ENCODE assay signal across 8 mouse cellular contexts in the genomic region with DNA sequence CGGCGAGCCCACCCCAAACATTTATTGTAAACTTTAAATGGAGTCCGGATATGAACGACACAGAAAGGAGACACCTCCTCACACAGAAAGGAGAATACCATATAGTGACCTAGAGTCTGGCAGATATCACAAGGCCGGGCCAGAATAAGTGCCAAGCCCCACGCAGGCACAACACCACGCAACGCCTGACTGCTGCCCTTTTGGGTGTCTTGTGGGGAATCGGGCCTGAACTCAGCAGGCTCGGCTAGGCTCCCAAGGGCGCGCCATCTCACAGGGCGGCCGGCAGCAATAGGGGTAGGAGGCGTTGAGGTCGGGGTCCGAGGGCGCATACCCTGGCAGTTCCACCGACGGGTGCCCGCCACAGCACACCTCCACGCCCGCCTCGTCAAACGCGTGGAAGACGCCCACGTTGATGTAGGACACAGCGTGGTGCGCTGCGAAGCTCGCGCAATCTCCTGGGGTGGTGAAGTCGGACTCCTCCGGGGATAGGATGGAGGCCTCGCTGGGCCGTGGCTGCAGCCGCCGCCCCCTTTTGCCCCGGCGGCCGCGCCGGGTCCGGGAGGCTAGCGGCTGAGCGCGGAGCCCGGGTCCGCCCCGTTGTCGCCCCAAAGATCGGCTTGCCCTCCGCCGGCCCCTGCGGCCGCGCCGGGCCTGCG. TPM values are rescaled to one million over a fixed set of nuclear protein-coding genes. Genes with fewer than 3 reads are reported as not detected.
DNase-seq lines count a peak whose midpoint lies in the region; ATAC-seq and TF ChIP-seq lines count a peak whose summit lies in the region.

No protein-coding gene starts in this region.

- ATAC-seq in embryonic facial prominence, embryonic 14.5 days (ENCODE audit: low read depth), result no peak
- no peak for ATAC-seq in liver, embryonic 14.5 days (ENCODE audit: insufficient read depth)
- no peak for ATAC-seq in erythroblast, adult 5-6 weeks (replicated peaks; ENCODE audit: low FRiP score, poor library complexity, severe bottlenecking)
- no peak for ATAC-seq in megakaryocyte progenitor cell, adult 5-6 weeks (replicated peaks; ENCODE audit: poor library complexity)

- H3K27me3 ChIP-seq in embryonic facial prominence, embryonic 14.5 days (replicated peaks; ENCODE audit: control insufficient read depth, insufficient read depth, low read length), result peaks cover 80% of the 10 kb centered on the region
- H3K27me3 ChIP-seq in liver, embryonic 14.5 days (ENCODE audit: control insufficient read depth, insufficient read depth, low read length), result peaks cover 76% of the 10 kb centered on the region

- 3% methylated on average over 60 of the region's 60 CpGs for WGBS in lung, adult 2 months
- 4% methylated on average over 31 of the region's 60 CpGs for whole genome bisulfite sequencing in embryonic facial prominence, embryonic 14.5 days
- 5% methylated on average over 57 of the region's 60 CpGs for WGBS in liver, embryonic 14.5 days (ENCODE audit: insufficient replicate concordance)

- H3K27ac ChIP-seq in embryonic facial prominence, embryonic 14.5 days (replicated peaks; ENCODE audit: low read depth, low read length), result no peak overlapping the region
- no peak overlapping the region for H3K27ac ChIP-seq in liver, embryonic 14.5 days

- TF ChIP-seq CTCF in lung, adult 2 months (IDR thresholded peaks at IDR 0.05; ENCODE audit: insufficient read depth, low read length), result no peak
- TF ChIP-seq CTCF in liver, embryonic 14.5 days (IDR thresholded peaks at IDR 0.05; ENCODE audit: low read depth), result no peak

- TF ChIP-seq POLR2A in lung, adult 2 months (IDR thresholded peaks at IDR 0.05; ENCODE audit: borderline replicate concordance, extremely low read depth, low read depth, low read length), result no peak

- H3K4me1 ChIP-seq in lung, adult 2 months (ENCODE audit: control insufficient read depth, insufficient read depth, low read length), result peaks cover 5% of the 10 kb centered on the region; the same call in 1 of the 2 replicates
- peaks cover 5% of the 10 kb centered on the region for H3K4me1 ChIP-seq in embryonic facial prominence, embryonic 14.5 days (ENCODE audit: control insufficient read depth, insufficient read depth, low read length)
- no peaks in the 10 kb centered on the region for H3K4me1 ChIP-seq in liver, embryonic 14.5 days (replicated peaks; ENCODE audit: control insufficient read depth in 2 of 2, insufficient read depth in 2 of 2, low read length in 1 of 2)

- no peak for DNase-seq in lung, adult 2 months
- DNase-seq in lung, adult 18-20 months, result no peak
- DNase-seq in embryonic facial prominence, embryonic 14.5 days (ENCODE audit: low spot score), result no peak
- DNase-seq in heart, postnatal 14 days, result peak; percentile 4 to 5
- no peak for DNase-seq in liver, embryonic 14.5 days (ENCODE audit: low read depth in 3 of 3, low spot score in 3 of 3)
- DNase-seq in adrenal gland, adult 8-10 months, result no peak

- intact Hi-C loops in heart, postnatal 14 days (cut with DNase I), result no loop called here

- peak overlapping the region; percentile 1 for H3K4me3 ChIP-seq in lung, adult 2 months (replicated peaks; ENCODE audit: extremely low read depth, low read depth, low read length)
- peak overlapping the region; percentile 55 for H3K4me3 ChIP-seq in embryonic facial prominence, embryonic 14.5 days (ENCODE audit: low read depth, low read length)
- peak overlapping the region; percentile 3 to 50; a peak in 3 of 4 replicates for H3K4me3 ChIP-seq in liver, embryonic 14.5 days (ENCODE audit: insufficient read depth in 1 of 2, low read depth in 2 of 2, low read length in 2 of 2)

- peak overlapping the region; percentile 97 for H3K4me2 ChIP-seq in embryonic facial prominence, embryonic 14.5 days (ENCODE audit: low read depth, low read length)
- peak overlapping the region; percentile 58 for H3K4me2 ChIP-seq in liver, embryonic 14.5 days (ENCODE audit: low read depth)

- TF ChIP-seq EP300 in liver, embryonic 14.5 days (IDR thresholded peaks at IDR 0.05; ENCODE audit: low read depth), result no peak

- H3K9me3 ChIP-seq in embryonic facial prominence, embryonic 14.5 days (ENCODE audit: control insufficient read depth, low read length), result no peaks in the 10 kb centered on the region
- H3K9me3 ChIP-seq in liver, embryonic 14.5 days (ENCODE audit: control insufficient read depth, low read length), result no peaks in the 10 kb centered on the region

- H3K36me3 ChIP-seq in embryonic facial prominence, embryonic 14.5 days (ENCODE audit: control insufficient read depth, insufficient read depth, low read length), result no peaks in the 10 kb centered on the region
- H3K36me3 ChIP-seq in liver, embryonic 14.5 days (replicated peaks; ENCODE audit: control insufficient read depth, insufficient read depth, low read depth), result no peaks in the 10 kb centered on the region

- H3K9ac ChIP-seq in embryonic facial prominence, embryonic 14.5 days (ENCODE audit: low read depth, low read length), result peak overlapping the region; percentile 56; the same call in 1 of the 2 replicates
- H3K9ac ChIP-seq in liver, embryonic 14.5 days (replicated peaks), result no peak overlapping the region

RNA-seq across cellular contexts. Expression of gene Gm42517, which starts 1.3 kb away (rescaled TPM):
- 1.7 and 2.3 TPM in 2 replicates for polyA plus RNA-seq in lung, adult 2 months (2012; rRNA removed)
- 0.21 and 0.77 TPM in 2 replicates for polyA plus RNA-seq in embryonic facial prominence, embryonic 14.5 days (2014; fragmentation: Nextera tagmentation; extraction: Ambion mirVana)
- total RNA-seq in heart, postnatal 14 days (2021), result under 1 TPM; 0.24 to 0.41 TPM
- 0.19 and 0.20 TPM in 2 replicates for polyA plus RNA-seq in liver, embryonic 14.5 days (2012; rRNA removed)
- 0.10 TPM in 1 of 2 replicates, not detected in the other for polyA plus RNA-seq in liver, embryonic 14.5 days (2014; fragmentation: Nextera tagmentation; extraction: Ambion mirVana)
- total RNA-seq in erythroblast, adult 5-6 weeks (2015; ENCODE audit: low replicate concordance), result not detected in 2 replicates
- 0.28 and 0.60 TPM in 2 replicates for total RNA-seq in erythroblast, adult 5-6 weeks (2017; ENCODE audit: low replicate concordance)
- not detected in 2 replicates for total RNA-seq in megakaryocyte progenitor cell, adult 5-6 weeks (2015)
- total RNA-seq in megakaryocyte progenitor cell, adult 5-6 weeks (2017), result not detected in 2 replicates
- total RNA-seq in adrenal gland, adult 8-10 months (2022), result 1 to 10 TPM; 2.5 to 4.6 (median 3.9) TPM

RNA-seq across cellular contexts. Expression of gene Pde6b, which starts 21.7 kb away (rescaled TPM):
- polyA plus RNA-seq in lung, adult 2 months (2012; rRNA removed), result not detected in 2 replicates
- polyA plus RNA-seq in embryonic facial prominence, embryonic 14.5 days (2014; fragmentation: Nextera tagmentation; extraction: Ambion mirVana), result not detected in 2 replicates
- total RNA-seq in heart, postnatal 14 days (2021), result not detected
- polyA plus RNA-seq in liver, embryonic 14.5 days (2012; rRNA removed), result not detected in 2 replicates
- polyA plus RNA-seq in liver, embryonic 14.5 days (2014; fragmentation: Nextera tagmentation; extraction: Ambion mirVana), result 0.09 TPM in 1 of 2 replicates, not detected in the other
- not detected in 2 replicates for total RNA-seq in erythroblast, adult 5-6 weeks (2015; ENCODE audit: low replicate concordance)
- total RNA-seq in erythroblast, adult 5-6 weeks (2017; ENCODE audit: low replicate concordance), result not detected in 2 replicates
- not detected in 2 replicates for total RNA-seq in megakaryocyte progenitor cell, adult 5-6 weeks (2015)
- not detected in 2 replicates for total RNA-seq in megakaryocyte progenitor cell, adult 5-6 weeks (2017)
- not detected for total RNA-seq in adrenal gland, adult 8-10 months (2022)

RNA-seq across cellular contexts. Expression of gene Pigg, which starts 54.0 kb away (rescaled TPM):
- 9.9 and 12.4 TPM in 2 replicates for polyA plus RNA-seq in lung, adult 2 months (2012; rRNA removed)
- polyA plus RNA-seq in embryonic facial prominence, embryonic 14.5 days (2014; fragmentation: Nextera tagmentation; extraction: Ambion mirVana), result 1.9 and 3.3 TPM in 2 replicates
- total RNA-seq in heart, postnatal 14 days (2021), result 1 to 10 TPM; 8.0 to 8.5 TPM
- 2.3 and 2.6 TPM in 2 replicates for polyA plus RNA-seq in liver, embryonic 14.5 days (2012; rRNA removed)
- 1.1 and 1.2 TPM in 2 replicates for polyA plus RNA-seq in liver, embryonic 14.5 days (2014; fragmentation: Nextera tagmentation; extraction: Ambion mirVana)
- total RNA-seq in erythroblast, adult 5-6 weeks (2015; ENCODE audit: low replicate concordance), result 0.19 and 2.3 TPM in 2 replicates
- total RNA-seq in erythroblast, adult 5-6 weeks (2017; ENCODE audit: low replicate concordance), result 2.0 and 2.7 TPM in 2 replicates
- total RNA-seq in megakaryocyte progenitor cell, adult 5-6 weeks (2015), result 4.2 and 4.8 TPM in 2 replicates
- 6.6 and 8.4 TPM in 2 replicates for total RNA-seq in megakaryocyte progenitor cell, adult 5-6 weeks (2017)
- total RNA-seq in adrenal gland, adult 8-10 months (2022), result 10 to 100 TPM; 13.5 to 18.2 (median 15.5) TPM

Comparison
In these comparisons a context has a peak if more than half of its experiments do, and no peak if none do; other contexts are left out.
1. DNase-seq: peak in heart, postnatal 14 days (2 of 2); none in lung, adult 2 months (single experiment), lung, adult 18-20 months (0 of 2), embryonic facial prominence, embryonic 14.5 days (single experiment), liver, embryonic 14.5 days (0 of 3) and adrenal gland, adult 8-10 months (single experiment).
2. H3K4me3 ChIP-seq: peak in every context shown above with its lines; median percentile 55 in embryonic facial prominence, embryonic 14.5 days; 26 in liver, embryonic 14.5 days; 1 in lung, adult 2 months.